Mouse (Mus musculus): ENCODE measurements at regions not wholly inside any gene's neighbourhood (a gene's known extent, or its start where the extent isn't known, plus 50 kb on each side); places are given as distances from the start of the nearest gene placed in this dataset.

- Histone ChIP-seq H3K9ac (no peak overlapping the region), H3K4me3 (no peak overlapping the region), H3K9me3 (replicated peaks) (no peaks in the 10 kb centered on the region), H3K4me1 (no peaks in the 10 kb centered on the region), H3K4me2 (replicated peaks) (no peak overlapping the region), H3K27me3 (no peaks in the 10 kb centered on the region), H3K27ac (no peak overlapping the region), H3K36me3 (no peaks in the 10 kb centered on the region)
- no peak for ATAC-seq (ENCODE audit: low FRiP score)
- WGBS, result 77% methylated on average over 2 of the region's 2 CpGs
These were observed 190.2 kb upstream of the Cdh20 start for GRCm38 (mm10) chr1:104578123-104578522.

GRCm38 (mm10) chr1:104584123-104584522, 184.2 kb upstream of the Cdh20 start:
- ATAC-seq (ENCODE audit: low FRiP score), result no peak
- Histone ChIP-seq H3K9me3 (replicated peaks) (no peaks in the 10 kb centered on the region), H3K9ac (no peak overlapping the region), H3K4me3 (no peak overlapping the region), H3K27me3 (no peaks in the 10 kb centered on the region), H3K4me2 (replicated peaks) (no peak overlapping the region), H3K27ac (no peak overlapping the region), H3K36me3 (no peaks in the 10 kb centered on the region), H3K4me1 (no peaks in the 10 kb centered on the region)
- 100% methylated on average over 3 of the region's 3 CpGs for WGBS

- no peaks in the 10 kb centered on the region for H3K9me3 ChIP-seq (replicated peaks)
- no peak overlapping the region for H3K9ac ChIP-seq
- no peaks in the 10 kb centered on the region for H3K36me3 ChIP-seq
- H3K27me3 ChIP-seq, result no peaks in the 10 kb centered on the region
- no peak for ATAC-seq (ENCODE audit: low FRiP score)
- WGBS, result 63% methylated on average over 6 of the region's 6 CpGs
- no peak overlapping the region for H3K27ac ChIP-seq
- no peaks in the 10 kb centered on the region for H3K4me1 ChIP-seq
- H3K4me3 ChIP-seq, result no peak overlapping the region
- H3K4me2 ChIP-seq (replicated peaks), result no peak overlapping the region
These were observed 181.3 kb upstream of the Cdh20 start for GRCm38 (mm10) chr1:104586985-104587384.

- H3K27me3 ChIP-seq, result no peaks in the 10 kb centered on the region
- no peaks in the 10 kb centered on the region for H3K36me3 ChIP-seq
- no peak overlapping the region for H3K9ac ChIP-seq
- no peak overlapping the region for H3K4me3 ChIP-seq
- no peak overlapping the region for H3K27ac ChIP-seq
- no peaks in the 10 kb centered on the region for H3K9me3 ChIP-seq (replicated peaks)
- ATAC-seq (ENCODE audit: low FRiP score), result no peak
- no peak overlapping the region for H3K4me2 ChIP-seq (replicated peaks)
- WGBS, result 73% methylated on average over 3 of the region's 3 CpGs
- H3K4me1 ChIP-seq, result no peaks in the 10 kb centered on the region
These were observed 163.0 kb upstream of the Cdh20 start for GRCm38 (mm10) chr1:104605301-104605700.

- ATAC-seq (ENCODE audit: low FRiP score), result no peak
- H3K36me3 ChIP-seq, result no peaks in the 10 kb centered on the region
- no peaks in the 10 kb centered on the region for H3K9me3 ChIP-seq (replicated peaks)
- no peak overlapping the region for H3K4me3 ChIP-seq
- H3K4me1 ChIP-seq, result no peaks in the 10 kb centered on the region
- H3K27ac ChIP-seq, result no peak overlapping the region
- no peak overlapping the region for H3K4me2 ChIP-seq (replicated peaks)
- H3K9ac ChIP-seq, result no peak overlapping the region
- no peaks in the 10 kb centered on the region for H3K27me3 ChIP-seq
- WGBS, result 43% methylated on average over 6 of the region's 6 CpGs
These were observed 158.9 kb upstream of the Cdh20 start for GRCm38 (mm10) chr1:104609409-104609808.

GRCm38 (mm10) chr1:104617374-104617773, 151.0 kb upstream of the Cdh20 start:
- ATAC-seq (ENCODE audit: low FRiP score), result no peak
- no peak overlapping the region for H3K27ac ChIP-seq
- no peaks in the 10 kb centered on the region for H3K4me1 ChIP-seq
- no peaks in the 10 kb centered on the region for H3K36me3 ChIP-seq
- no peaks in the 10 kb centered on the region for H3K9me3 ChIP-seq (replicated peaks)
- no peaks in the 10 kb centered on the region for H3K27me3 ChIP-seq
- WGBS, result 84% methylated on average over 1 of the region's 1 CpGs
- H3K4me2 ChIP-seq (replicated peaks), result no peak overlapping the region
- H3K9ac ChIP-seq, result no peak overlapping the region
- H3K4me3 ChIP-seq, result no peak overlapping the region

- ATAC-seq (ENCODE audit: low FRiP score), result no peak
- WGBS, result 73% methylated on average over 2 of the region's 2 CpGs
- Histone ChIP-seq H3K4me1 (no peaks in the 10 kb centered on the region), H3K4me3 (no peak overlapping the region), H3K27me3 (no peaks in the 10 kb centered on the region), H3K9me3 (replicated peaks) (no peaks in the 10 kb centered on the region), H3K9ac (no peak overlapping the region), H3K36me3 (no peaks in the 10 kb centered on the region), H3K27ac (no peak overlapping the region), H3K4me2 (replicated peaks) (no peak overlapping the region)
These were observed 148.4 kb upstream of the Cdh20 start for GRCm38 (mm10) chr1:104619805-104620375.

GRCm38 (mm10) chr1:104625528-104625927, 142.8 kb upstream of the Cdh20 start:
- WGBS, result 62% methylated on average over 2 of the region's 2 CpGs
- no peak overlapping the region for H3K27ac ChIP-seq
- no peak for ATAC-seq (ENCODE audit: low FRiP score)
- no peaks in the 10 kb centered on the region for H3K27me3 ChIP-seq
- no peak overlapping the region for H3K4me3 ChIP-seq
- no peaks in the 10 kb centered on the region for H3K36me3 ChIP-seq
- H3K4me2 ChIP-seq (replicated peaks), result no peak overlapping the region
- no peaks in the 10 kb centered on the region for H3K9me3 ChIP-seq (replicated peaks)
- no peak overlapping the region for H3K9ac ChIP-seq
- H3K4me1 ChIP-seq, result no peaks in the 10 kb centered on the region

GRCm38 (mm10) chr1:104652405-104652804, 115.9 kb upstream of the Cdh20 start:
- Histone ChIP-seq H3K4me1 (no peaks in the 10 kb centered on the region), H3K36me3 (no peaks in the 10 kb centered on the region), H3K27ac (no peak overlapping the region), H3K27me3 (no peaks in the 10 kb centered on the region), H3K9ac (no peak overlapping the region), H3K4me3 (no peak overlapping the region), H3K4me2 (replicated peaks) (no peak overlapping the region), H3K9me3 (replicated peaks) (no peaks in the 10 kb centered on the region)
- ATAC-seq (ENCODE audit: low FRiP score), result 0 out of 2 replicates have a peak, but pooled peaks have one; percentile 22
- WGBS, result 40% methylated on average over 1 of the region's 1 CpGs

Measured in hindbrain, embryonic 12.5 days (tissue).